Mouse (Mus musculus) yolk sac, embryonic 10.5 days (tissue): ENCODE measurements around the gene Exog.
A peak's percentile ranks its signal among the peaks of the same experiment; 100 is the strongest.

ENCODE experiments used
- DNase-seq: peaks from one replicate; pipeline ENCODE4 v3.0.0-alpha.2; 2017; ENCODE audit warnings: low spot score

Exog gene

GRCm38 (mm10) chr9:119460410-119460809 is 15.7 kb downstream of the Exog start:
- DNase-seq = no peak

GRCm38 (mm10) chr9:119465056-119465455 is 20.3 kb downstream of the Exog start:
- DNase-seq = no peak

GRCm38 (mm10) chr9:119465595-119465994 is 20.9 kb downstream of the Exog start:
- no peak for DNase-seq

GRCm38 (mm10) chr9:119469691-119470353 is 25.1 kb downstream of the Exog start:
- DNase-seq = no peak

- no peak for DNase-seq
Measured at GRCm38 (mm10) chr9:119472412-119472918, 27.7 kb downstream of the Exog start.

GRCm38 (mm10) chr9:119473011-119473410 is 28.3 kb downstream of the Exog start:
- peak; percentile 62 for DNase-seq

- DNase-seq = no peak
Measured at GRCm38 (mm10) chr9:119473608-119474164, 28.9 kb downstream of the Exog start.

GRCm38 (mm10) chr9:119474717-119475611 is 30.2 kb downstream of the Exog start:
- no peak for DNase-seq

- DNase-seq = no peak
Measured at GRCm38 (mm10) chr9:119477754-119478153, 33.0 kb downstream of the Exog start.

- DNase-seq = no peak
Measured at GRCm38 (mm10) chr9:119478345-119478744, 33.6 kb downstream of the Exog start.

GRCm38 (mm10) chr9:119479297-119479696 is 34.6 kb downstream of the Exog start:
- DNase-seq = no peak

- DNase-seq = no peak
Measured at GRCm38 (mm10) chr9:119481612-119482011, 36.9 kb downstream of the Exog start.

- DNase-seq = no peak
Measured at GRCm38 (mm10) chr9:119483554-119484353, 39.0 kb downstream of the Exog start.

- no peak for DNase-seq
Measured at GRCm38 (mm10) chr9:119484420-119484819, 39.7 kb downstream of the Exog start.

GRCm38 (mm10) chr9:119484868-119485267 is 40.1 kb downstream of the Exog start:
- DNase-seq = no peak

GRCm38 (mm10) chr9:119496354-119496753 is 51.6 kb downstream of the Exog start:
- DNase-seq = no peak

GRCm38 (mm10) chr9:119496960-119497359 is 52.2 kb downstream of the Exog start:
- no peak for DNase-seq

- DNase-seq = no peak
Measured at GRCm38 (mm10) chr9:119497546-119498246, 53.0 kb downstream of the Exog start.

- DNase-seq = no peak
Measured at GRCm38 (mm10) chr9:119498247-119498607, 53.5 kb downstream of the Exog start.

GRCm38 (mm10) chr9:119498885-119499284 is 54.1 kb downstream of the Exog start:
- DNase-seq = no peak

- DNase-seq = no peak
Measured at GRCm38 (mm10) chr9:119503613-119504012, 58.9 kb downstream of the Exog start.
